Mouse (Mus musculus): ENCODE data around the gene Prl3d2. TPM values are rescaled to one million over a fixed set of nuclear protein-coding genes. Genes with fewer than 3 reads are reported as not detected.
"Not testable (repeated sequence)": the region's sequence is repeated elsewhere in the genome, so short reads cannot be mapped to it uniquely, and the experiment has no call there.

Prl3d2 gene
- polyA plus RNA-seq (2017; shearing (Covaris generic)), result not detected

DNA sequence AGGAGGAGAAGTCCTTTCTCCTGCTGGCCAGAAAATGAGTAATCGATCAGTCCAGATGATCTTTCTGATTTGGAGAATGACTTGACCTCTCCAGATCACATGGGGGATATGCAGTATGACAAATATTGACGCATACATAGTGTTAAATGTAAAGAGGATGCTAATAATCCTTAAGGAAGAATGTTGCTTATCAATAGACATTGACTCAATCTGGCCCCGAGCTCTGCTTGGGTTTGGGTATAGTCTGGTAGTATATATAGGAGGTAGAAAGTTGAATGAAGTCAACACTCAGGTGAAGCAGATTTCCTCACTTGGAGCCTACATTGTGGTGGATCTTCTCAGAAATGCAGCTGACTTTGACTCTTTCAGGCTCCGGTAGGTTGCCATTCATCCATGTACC, at the start of gene Prl3d2:
Prl3d2 (plus strand) TSS at position 301 of the 400 bp plus-strand sequence.
- ATAC-seq, result not testable (repeated sequence)

DNA sequence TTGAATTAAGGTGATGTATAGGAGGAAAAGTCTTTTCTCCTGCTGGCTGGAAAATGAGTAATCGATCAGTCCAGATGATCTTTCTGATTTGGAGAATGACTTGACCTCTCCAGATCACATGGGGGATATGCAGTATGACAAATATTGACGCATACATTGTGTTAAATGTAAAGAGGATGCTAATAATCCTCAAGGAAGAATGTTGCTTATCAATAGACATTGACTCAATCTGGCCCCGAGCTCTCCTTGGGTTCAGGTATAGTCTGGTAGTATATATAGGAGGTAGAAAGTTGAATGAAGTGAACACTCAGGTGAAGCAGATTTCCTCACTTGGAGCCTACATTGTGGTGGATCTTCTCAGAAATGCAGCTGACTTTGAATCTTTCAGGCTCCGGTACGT, 27.6 kb upstream of the Prl3d2 start, which contains the start of gene Prl3d1:
Prl3d1 (plus strand) TSS at position 301 of the 400 bp plus-strand sequence.
- not testable (repeated sequence) for ATAC-seq

GRCm38 (mm10) chr13:27148264-27148663, 26.8 kb downstream of the Prl3d2 start:
- no peak for ATAC-seq

DNA sequence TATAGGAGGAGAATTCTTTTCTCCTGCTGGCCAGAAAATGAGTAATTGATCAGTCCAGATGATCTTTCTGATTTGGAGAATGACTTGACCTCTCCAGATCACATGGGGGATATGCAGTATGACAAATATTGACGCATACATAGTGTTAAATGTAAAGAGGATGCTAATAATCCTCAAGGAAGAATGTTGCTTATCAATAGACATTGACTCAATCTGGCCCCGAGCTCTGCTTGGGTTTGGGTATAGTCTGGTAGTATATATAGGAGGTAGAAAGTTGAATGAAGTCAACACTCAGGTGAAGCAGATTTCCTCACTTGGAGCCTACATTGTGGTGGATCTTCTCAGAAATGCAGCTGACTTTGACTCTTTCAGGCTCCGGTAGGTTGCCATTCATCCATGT, 35.0 kb downstream of the Prl3d2 start, which contains the start of gene Prl3d3:
Prl3d3 (plus strand) TSS at position 301 of the 400 bp plus-strand sequence.
- not testable (repeated sequence) for ATAC-seq

Other genes starting within 250 kb of the Prl3d2 start
- gene Prl, start 64.1 kb upstream of the Prl3d2 start, polyA plus RNA-seq (2017; shearing (Covaris generic)), result not detected
- not detected for gene Prl3d1, start 27.5 kb upstream of the Prl3d2 start, polyA plus RNA-seq (2017; shearing (Covaris generic))
- not detected for gene Prl3d3, start 35.1 kb downstream of the Prl3d2 start, polyA plus RNA-seq (2017; shearing (Covaris generic))
- not detected for gene Prl3c1, start 75.0 kb downstream of the Prl3d2 start, polyA plus RNA-seq (2017; shearing (Covaris generic))
- gene Prl3b1, start 120.1 kb downstream of the Prl3d2 start, polyA plus RNA-seq (2017; shearing (Covaris generic)), result not detected
- not detected for gene Prl3a1, start 137.7 kb downstream of the Prl3d2 start, polyA plus RNA-seq (2017; shearing (Covaris generic))
- gene Prl6a1, start 190.9 kb downstream of the Prl3d2 start, polyA plus RNA-seq (2017; shearing (Covaris generic)), result not detected
- gene Prl8a2, start 224.0 kb downstream of the Prl3d2 start, polyA plus RNA-seq (2017; shearing (Covaris generic)), result not detected